In the genomic region with DNA sequence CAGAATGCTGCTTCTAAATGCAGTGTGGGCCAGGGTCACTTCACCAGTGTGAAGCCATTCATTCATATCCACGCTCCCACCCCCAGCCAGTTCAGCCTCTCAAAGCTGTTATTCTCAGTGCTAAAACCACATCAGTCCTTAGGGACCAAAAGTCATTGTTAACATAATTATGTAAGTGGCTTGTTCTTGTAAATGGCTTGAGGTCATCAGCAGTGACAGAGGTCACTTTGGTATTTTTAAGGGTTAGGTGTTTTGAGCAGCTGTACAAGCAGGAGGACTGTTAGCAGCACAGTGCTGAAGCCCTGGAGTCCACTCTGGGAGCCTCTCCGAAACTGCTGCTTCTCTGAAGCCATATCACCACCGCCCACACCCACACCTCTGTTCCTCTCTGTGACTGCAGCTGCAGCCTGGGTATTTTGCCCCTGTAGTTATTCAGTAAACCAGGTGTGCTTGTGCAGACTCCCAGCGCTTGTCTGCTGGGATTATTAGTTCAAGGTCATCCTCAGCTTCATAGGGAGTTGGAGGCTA, we compare ENCODE assay signal across 8 mouse cellular contexts. TPM values are rescaled to one million over a fixed set of nuclear protein-coding genes. Genes with fewer than 3 reads are reported as not detected.
DNase-seq lines count a peak whose midpoint lies in the region; ATAC-seq and TF ChIP-seq lines count a peak whose summit lies in the region.

No protein-coding gene starts in this region.

- 50% methylated on average over 4 of the region's 4 CpGs for WGBS in heart, embryonic 10.5 days
- WGBS in liver, postnatal 0 days (ENCODE audit: insufficient replicate concordance), result 33% methylated on average over 4 of the region's 4 CpGs

- peak overlapping the region; percentile 32; the same call in 1 of the 2 replicates for H3K9ac ChIP-seq in liver, postnatal 0 days (replicated peaks)

- H3K27ac ChIP-seq in heart, embryonic 10.5 days, result peak overlapping the region; percentile 59; the same call in 1 of the 2 replicates
- peak overlapping the region; percentile 85 for H3K27ac ChIP-seq in liver, postnatal 0 days (ENCODE audit: low read depth)

- ATAC-seq in granulocyte monocyte progenitor cell, adult 5-6 weeks (replicated peaks; ENCODE audit: poor library complexity, severe bottlenecking), result peak; percentile 26
- ATAC-seq in liver, postnatal 0 days, result peak; percentile 53

- H3K4me3 ChIP-seq in heart, embryonic 10.5 days, result no peak overlapping the region
- H3K4me3 ChIP-seq in liver, postnatal 0 days (ENCODE audit: low read depth, low read length), result no peak overlapping the region

- H3K4me1 ChIP-seq in heart, embryonic 10.5 days, result peaks cover 78% of the 10 kb centered on the region
- peaks cover 39% of the 10 kb centered on the region for H3K4me1 ChIP-seq in liver, postnatal 0 days (ENCODE audit: insufficient read depth)

- DNase-seq in heart, embryonic 10.5 days (ENCODE audit: low spot score), result no peak
- no peak for DNase-seq in heart, postnatal 14 days
- DNase-seq in A20 (ENCODE audit: low read depth, low spot score), result peak; percentile 86
- DNase-seq in liver, postnatal 0 days, result no peak
- DNase-seq in adrenal gland, postnatal 14 days, result no peak
- no peak for DNase-seq in cerebellum, adult 8-10 months
- DNase-seq in layer of hippocampus, adult 9-11 months, result no peak

- TF ChIP-seq EP300 in liver, postnatal 0 days (IDR thresholded peaks at IDR 0.05; ENCODE audit: low read depth), result no peak

- no peaks in the 10 kb centered on the region for H3K9me3 ChIP-seq in heart, embryonic 10.5 days
- no peaks in the 10 kb centered on the region for H3K9me3 ChIP-seq in liver, postnatal 0 days (ENCODE audit: low read length)

- H3K4me2 ChIP-seq in liver, postnatal 0 days (ENCODE audit: low read depth, low read length), result peak overlapping the region; percentile 62

- peaks cover 6% of the 10 kb centered on the region; the same call in 1 of the 2 replicates for H3K36me3 ChIP-seq in heart, embryonic 10.5 days
- peaks cover 11% of the 10 kb centered on the region for H3K36me3 ChIP-seq in liver, postnatal 0 days (replicated peaks; ENCODE audit: insufficient read depth, low read length)

- TF ChIP-seq CTCF in liver, postnatal 0 days (IDR thresholded peaks at IDR 0.05; ENCODE audit: low read depth), result no peak

- intact Hi-C loops in heart, postnatal 14 days (cut with DNase I), result no loop called here

- H3K27me3 ChIP-seq in heart, embryonic 10.5 days (ENCODE audit: insufficient read depth, poor library complexity, severe bottlenecking), result no peaks in the 10 kb centered on the region
- no peaks in the 10 kb centered on the region for H3K27me3 ChIP-seq in liver, postnatal 0 days (ENCODE audit: insufficient read depth, low read length)

RNA-seq across cellular contexts. Expression of a gene that starts 27.6 kb away (rescaled TPM):
- 45.3 and 58.3 TPM in 2 replicates for polyA plus RNA-seq in heart, embryonic 10.5 days (2016; fragmentation: Nextera tagmentation; extraction: Ambion mirVana)
- 10 to 100 TPM; 24.0 to 27.8 TPM for total RNA-seq in heart, postnatal 14 days (2021)
- 20.9 and 31.6 TPM in 2 replicates for total RNA-seq in granulocyte monocyte progenitor cell, adult 5-6 weeks (2014; fragmentation: Nextera tagmentation)
- total RNA-seq in granulocyte monocyte progenitor cell, adult 5-6 weeks (2017), result 28.7 and 37.3 TPM in 2 replicates
- 31.4 and 32.4 TPM in 2 replicates for polyA plus RNA-seq in liver, postnatal 0 days (2015; fragmentation: Nextera tagmentation; extraction: Ambion mirVana)
- 48.2 and 54.3 TPM in 2 replicates for total RNA-seq in adrenal gland, postnatal 14 days (2021)

RNA-seq across cellular contexts. Expression of a gene that starts 51.0 kb away (rescaled TPM):
- 1.3 and 2.5 TPM in 2 replicates for polyA plus RNA-seq in heart, embryonic 10.5 days (2016; fragmentation: Nextera tagmentation; extraction: Ambion mirVana)
- 1 to 10 TPM in 1 of 2 experiments, under 1 TPM in 1; 0.93 to 1.1 TPM for total RNA-seq in heart, postnatal 14 days (2021)
- not detected in 2 replicates for total RNA-seq in granulocyte monocyte progenitor cell, adult 5-6 weeks (2014; fragmentation: Nextera tagmentation)
- not detected in 2 replicates for total RNA-seq in granulocyte monocyte progenitor cell, adult 5-6 weeks (2017)
- 1.4 TPM in 2 replicates for polyA plus RNA-seq in liver, postnatal 0 days (2015; fragmentation: Nextera tagmentation; extraction: Ambion mirVana)
- 2.6 and 5.3 TPM in 2 replicates for total RNA-seq in adrenal gland, postnatal 14 days (2021)
